Mouse (Mus musculus): ENCODE data around the gene Cdx4.

DNA sequence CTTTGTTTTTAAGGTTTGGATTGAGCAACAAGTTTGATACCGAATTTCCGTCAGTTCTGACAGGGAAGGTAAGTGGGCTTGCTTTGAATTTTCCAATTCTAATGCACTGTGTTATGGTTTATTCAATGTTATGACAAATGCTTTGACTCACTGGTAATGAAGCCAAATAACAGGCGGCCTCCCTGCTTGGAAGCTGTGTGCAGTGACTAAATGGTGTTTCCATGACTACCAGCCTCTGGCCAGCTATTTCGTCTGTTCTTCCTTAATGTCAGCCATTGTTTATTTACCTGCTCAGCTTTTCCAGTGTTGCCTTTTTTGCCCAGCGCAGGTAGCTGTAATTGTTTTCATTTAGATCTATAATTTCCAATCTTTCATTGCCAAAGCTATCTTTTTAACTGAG is 45.0 kb downstream of the Cdx4 start:
- TF ChIP-seq CTCF (IDR thresholded peaks at IDR 0.05; ENCODE audit: borderline replicate concordance, insufficient read depth, low read length) (no peak), POLR2A (IDR thresholded peaks at IDR 0.05; ENCODE audit: low read depth, low read length) (no peak)
